Mouse (Mus musculus): ENCODE data around the gene Vmn1r225. TPM values are rescaled to one million over a fixed set of nuclear protein-coding genes. Genes with fewer than 3 reads are reported as not detected.
"Not testable (repeated sequence)": the region's sequence is repeated elsewhere in the genome, so short reads cannot be mapped to it uniquely, and the experiment has no call there.

Gene Vmn1r225
- not detected in 2 replicates for polyA plus RNA-seq (2016; fragmentation: Nextera tagmentation; extraction: Ambion mirVana)

DNA sequence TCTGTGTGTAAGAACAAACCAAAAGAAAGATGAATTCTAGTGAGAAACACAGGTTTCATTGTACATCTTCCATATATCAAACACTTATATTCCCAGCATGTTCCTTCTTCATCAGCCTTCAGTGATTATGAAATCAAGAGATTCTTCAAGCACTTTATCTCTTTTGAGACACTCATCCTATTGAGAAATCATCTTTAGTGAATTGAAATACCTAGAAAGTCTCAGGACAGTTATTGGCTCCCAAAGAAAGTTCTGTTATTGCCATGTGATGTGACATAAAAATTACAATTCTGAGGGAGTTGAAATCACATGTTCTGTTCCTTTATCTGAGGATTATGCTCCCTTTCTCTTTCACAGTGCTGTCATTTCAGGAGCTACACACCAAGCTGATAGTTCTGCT lies at the start of gene Vmn1r225:
Gene Vmn1r225, plus strand, starts transcription at position 301 of the 400 bp plus-strand sequence.
- Histone ChIP-seq H3K27me3 (no peaks in the 10 kb centered on the region), H3K9me3 (replicated peaks) (peaks cover 8% of the 10 kb centered on the region; the same call in 1 of the 2 replicates), H3K4me3 (no peak within 1 kb of the TSS), H3K27ac (no peak within 1 kb of the TSS), H3K4me2 (replicated peaks) (no peak within 1 kb of the TSS), H3K36me3 (no peaks in the 10 kb centered on the region), H3K4me1 (no peaks in the 10 kb centered on the region), H3K9ac (no peak within 1 kb of the TSS)
- no peak for ATAC-seq (ENCODE audit: low FRiP score)

DNA sequence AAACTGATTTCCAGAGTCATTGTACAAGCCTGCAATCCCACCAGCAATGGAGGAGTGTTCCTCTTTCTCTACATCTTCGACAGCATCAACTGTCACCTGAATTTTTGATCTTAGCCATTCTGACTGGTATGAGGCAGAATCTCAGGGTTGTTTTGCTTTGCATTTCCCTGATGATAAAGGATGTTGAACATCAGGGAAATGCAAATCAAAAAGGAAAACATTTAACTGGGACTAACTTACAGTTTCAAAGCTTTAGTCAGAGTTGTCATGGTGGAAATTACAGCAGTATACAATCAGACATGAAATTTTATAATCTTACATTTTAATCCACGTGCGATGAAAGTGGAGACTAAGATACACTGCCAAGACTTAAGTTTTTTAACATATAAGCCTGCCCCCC lies 24.6 kb upstream of the Vmn1r225 start:
- H3K36me3 ChIP-seq: no peaks in the 10 kb centered on the region
- H3K4me1 ChIP-seq: no peaks in the 10 kb centered on the region
- H3K9ac ChIP-seq: no peak overlapping the region
- no peak overlapping the region for H3K4me2 ChIP-seq (replicated peaks)
- WGBS: 73% methylated on average over 3 of the region's 3 CpGs
- H3K27ac ChIP-seq: no peak overlapping the region
- no peak for ATAC-seq (ENCODE audit: low FRiP score)
- no peaks in the 10 kb centered on the region; the same call in none of the 2 replicates for H3K9me3 ChIP-seq (replicated peaks)
- no peaks in the 10 kb centered on the region for H3K27me3 ChIP-seq
- H3K4me3 ChIP-seq: no peak overlapping the region

DNA sequence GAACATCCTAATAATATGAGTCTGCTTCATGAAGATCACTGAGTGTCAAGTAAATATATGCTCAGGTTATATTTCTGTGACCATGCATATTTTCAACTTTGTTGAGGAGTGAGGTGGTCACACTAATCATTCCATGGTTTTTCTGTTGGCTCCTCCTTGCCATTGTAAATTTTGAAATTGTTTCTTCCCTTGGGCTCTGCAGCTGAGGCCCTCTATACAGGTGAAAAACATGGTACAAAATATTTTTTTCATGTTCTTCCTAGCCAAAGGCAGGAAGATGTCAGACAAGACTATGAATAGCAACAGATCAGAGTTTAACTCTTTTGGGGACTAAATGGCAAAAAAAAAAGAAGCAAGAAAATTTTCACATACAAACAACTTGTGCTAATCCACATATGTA lies 16.7 kb upstream of the Vmn1r225 start, which contains the start of gene Vmn2r108:
Gene Vmn2r108, minus strand, starts transcription at position 101 of the 400 bp plus-strand sequence.
- Histone ChIP-seq H3K4me2 (replicated peaks) (no peak within 1 kb of the TSS), H3K36me3 (no peaks in the 10 kb centered on the region), H3K27ac (no peak within 1 kb of the TSS), H3K27me3 (no peaks in the 10 kb centered on the region), H3K4me1 (no peaks in the 10 kb centered on the region), H3K4me3 (no peak within 1 kb of the TSS), H3K9ac (no peak within 1 kb of the TSS), H3K9me3 (replicated peaks) (no peaks in the 10 kb centered on the region)
- no peak for ATAC-seq (ENCODE audit: low FRiP score)

DNA sequence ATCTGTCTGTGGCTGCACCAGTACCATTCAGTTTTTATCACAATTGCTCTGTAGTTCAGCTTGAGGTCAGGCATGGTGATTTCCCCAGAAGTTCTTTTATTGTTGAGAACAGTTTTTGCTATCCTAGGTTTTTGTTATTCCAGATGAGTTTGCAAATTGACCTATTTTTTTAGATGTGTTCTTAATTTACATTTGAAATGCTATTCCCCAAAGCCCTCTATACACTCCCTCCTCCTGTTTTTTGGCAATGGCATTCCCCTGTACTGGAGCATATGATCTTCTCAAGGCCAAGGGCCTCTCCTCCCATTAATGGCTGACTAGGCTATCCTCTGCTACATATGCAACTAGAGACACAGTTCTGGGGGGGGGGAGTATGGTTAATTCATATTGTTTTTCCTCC lies 10.3 kb downstream of the Vmn1r225 start:
- H3K27ac ChIP-seq; H3K36me3 ChIP-seq; H3K9ac ChIP-seq; H3K4me3 ChIP-seq; H3K4me2 ChIP-seq (replicated peaks); ATAC-seq (ENCODE audit: low FRiP score); H3K27me3 ChIP-seq; H3K4me1 ChIP-seq: not testable (repeated sequence)
- peaks cover 25% of the 10 kb centered on the region for H3K9me3 ChIP-seq (replicated peaks)

Other genes with a start within 250 kb of the Vmn1r225 start
- gene Vmn2r106, start 212.6 kb upstream of the Vmn1r225 start, polyA plus RNA-seq (2016; fragmentation: Nextera tagmentation; extraction: Ambion mirVana): not detected in 2 replicates
- not detected in 2 replicates for gene Vmn2r107, start 152.9 kb upstream of the Vmn1r225 start, polyA plus RNA-seq (2016; fragmentation: Nextera tagmentation; extraction: Ambion mirVana)
- not detected in 2 replicates for gene Vmn1r224, start 84.0 kb upstream of the Vmn1r225 start, polyA plus RNA-seq (2016; fragmentation: Nextera tagmentation; extraction: Ambion mirVana)
- gene Vmn2r108, start 16.8 kb upstream of the Vmn1r225 start, polyA plus RNA-seq (2016; fragmentation: Nextera tagmentation; extraction: Ambion mirVana): not detected in 2 replicates
- not detected in 2 replicates for gene Vmn2r109, start 66.6 kb downstream of the Vmn1r225 start, polyA plus RNA-seq (2016; fragmentation: Nextera tagmentation; extraction: Ambion mirVana)
- 0.03 TPM in 1 of 2 replicates, not detected in the other for gene Vmn2r110, start 98.3 kb downstream of the Vmn1r225 start, polyA plus RNA-seq (2016; fragmentation: Nextera tagmentation; extraction: Ambion mirVana)
- gene Fpr-rs3, start 126.7 kb downstream of the Vmn1r225 start, polyA plus RNA-seq (2016; fragmentation: Nextera tagmentation; extraction: Ambion mirVana): not detected in 2 replicates
- not detected in 2 replicates for gene Vmn1r226, start 184.7 kb downstream of the Vmn1r225 start, polyA plus RNA-seq (2016; fragmentation: Nextera tagmentation; extraction: Ambion mirVana)
- not detected in 2 replicates for gene Vmn1r227, start 231.7 kb downstream of the Vmn1r225 start, polyA plus RNA-seq (2016; fragmentation: Nextera tagmentation; extraction: Ambion mirVana)